Mouse (Mus musculus): Measurements from ENCODE around the gene Usp53. TPM values are rescaled to one million over a fixed set of nuclear protein-coding genes. Genes with fewer than 3 reads are reported as not detected.
A peak's percentile ranks its signal among the peaks of the same experiment; 100 is the strongest.

Usp53 gene
- polyA plus RNA-seq, 1 experiment = 10.4 TPM

- Histone ChIP-seq H3K27ac (ENCODE audit: insufficient read depth, low read length) (no peak overlapping the region), H3K4me1 (ENCODE audit: control insufficient read depth, insufficient read depth, low read length) (no peaks in the 10 kb centered on the region), H3K4me3 (ENCODE audit: insufficient read depth, low read length) (no peak overlapping the region)
- no peak for TF ChIP-seq POLR2A (IDR thresholded peaks at IDR 0.05; ENCODE audit: low read depth, low read length)
- TF ChIP-seq CTCF (IDR thresholded peaks at IDR 0.05; ENCODE audit: borderline replicate concordance, insufficient read depth, low read length) = no peak
Measured at GRCm38 (mm10) chr3:122998511-122998910, 14.2 kb upstream of the Usp53 start.

GRCm38 (mm10) chr3:122996968-122997367 is 12.7 kb upstream of the Usp53 start:
- H3K4me1 ChIP-seq (ENCODE audit: control insufficient read depth, insufficient read depth, low read length) = no peaks in the 10 kb centered on the region
- H3K4me3 ChIP-seq (ENCODE audit: insufficient read depth, low read length) = no peak overlapping the region
- H3K27ac ChIP-seq (ENCODE audit: insufficient read depth, low read length) = no peak overlapping the region
- TF ChIP-seq CTCF (IDR thresholded peaks at IDR 0.05; ENCODE audit: borderline replicate concordance, insufficient read depth, low read length) (no peak), POLR2A (IDR thresholded peaks at IDR 0.05; ENCODE audit: low read depth, low read length) (no peak)

- Histone ChIP-seq H3K27ac (ENCODE audit: insufficient read depth, low read length) (no peak overlapping the region), H3K4me3 (ENCODE audit: insufficient read depth, low read length) (no peak overlapping the region), H3K4me1 (ENCODE audit: control insufficient read depth, insufficient read depth, low read length) (peaks cover 2% of the 10 kb centered on the region)
- TF ChIP-seq POLR2A (IDR thresholded peaks at IDR 0.05; ENCODE audit: low read depth, low read length) = no peak
- TF ChIP-seq CTCF (IDR thresholded peaks at IDR 0.05; ENCODE audit: borderline replicate concordance, insufficient read depth, low read length) = no peak
Measured at GRCm38 (mm10) chr3:122986906-122987305, 2.6 kb upstream of the Usp53 start.

GRCm38 (mm10) chr3:122986386-122986785 is 2.1 kb upstream of the Usp53 start:
- Histone ChIP-seq H3K27ac (ENCODE audit: insufficient read depth, low read length) (no peak overlapping the region), H3K4me1 (ENCODE audit: control insufficient read depth, insufficient read depth, low read length) (peaks cover 2% of the 10 kb centered on the region), H3K4me3 (ENCODE audit: insufficient read depth, low read length) (no peak overlapping the region)
- TF ChIP-seq POLR2A (IDR thresholded peaks at IDR 0.05; ENCODE audit: low read depth, low read length) = no peak
- TF ChIP-seq CTCF (IDR thresholded peaks at IDR 0.05; ENCODE audit: borderline replicate concordance, insufficient read depth, low read length) = no peak

- Histone ChIP-seq H3K4me1 (ENCODE audit: control insufficient read depth, insufficient read depth, low read length) (peaks cover 2% of the 10 kb centered on the region), H3K27ac (ENCODE audit: insufficient read depth, low read length) (peak overlapping the region; percentile 54), H3K4me3 (ENCODE audit: insufficient read depth, low read length) (peak overlapping the region; percentile 92)
- TF ChIP-seq CTCF (IDR thresholded peaks at IDR 0.05; ENCODE audit: borderline replicate concordance, insufficient read depth, low read length) (no peak), POLR2A (IDR thresholded peaks at IDR 0.05; ENCODE audit: low read depth, low read length) (peak; percentile 27; the same call in 1 of the 2 replicates)
Measured at GRCm38 (mm10) chr3:122985183-122985944, 1.1 kb upstream of the Usp53 start.

- peak overlapping the region; percentile 72 for H3K27ac ChIP-seq (ENCODE audit: insufficient read depth, low read length)
- TF ChIP-seq POLR2A (IDR thresholded peaks at IDR 0.05; ENCODE audit: low read depth, low read length) (no peak), CTCF (IDR thresholded peaks at IDR 0.05; ENCODE audit: borderline replicate concordance, insufficient read depth, low read length) (no peak)
Measured at GRCm38 (mm10) chr3:122983849-122984248, 461 bp downstream of the Usp53 start.

GRCm38 (mm10) chr3:122975964-122976363 is 8.3 kb downstream of the Usp53 start:
- H3K4me1 ChIP-seq (ENCODE audit: control insufficient read depth, insufficient read depth, low read length) = no peaks in the 10 kb centered on the region
- no peak overlapping the region for H3K27ac ChIP-seq (ENCODE audit: insufficient read depth, low read length)
- no peak overlapping the region for H3K4me3 ChIP-seq (ENCODE audit: insufficient read depth, low read length)
- TF ChIP-seq CTCF (IDR thresholded peaks at IDR 0.05; ENCODE audit: borderline replicate concordance, insufficient read depth, low read length) (no peak), POLR2A (IDR thresholded peaks at IDR 0.05; ENCODE audit: low read depth, low read length) (no peak)

More at GRCm38 (mm10) chr3:122983849-122984248, 461 bp downstream of the Usp53 start:
- peaks cover 2% of the 10 kb centered on the region for H3K4me1 ChIP-seq (ENCODE audit: control insufficient read depth, insufficient read depth, low read length)
- H3K4me3 ChIP-seq (ENCODE audit: insufficient read depth, low read length) = peak overlapping the region; percentile 67

GRCm38 (mm10) chr3:122975363-122975762 is 8.9 kb downstream of the Usp53 start:
- H3K4me1 ChIP-seq (ENCODE audit: control insufficient read depth, insufficient read depth, low read length) = no peaks in the 10 kb centered on the region
- no peak overlapping the region for H3K4me3 ChIP-seq (ENCODE audit: insufficient read depth, low read length)
- no peak overlapping the region for H3K27ac ChIP-seq (ENCODE audit: insufficient read depth, low read length)
- TF ChIP-seq POLR2A (IDR thresholded peaks at IDR 0.05; ENCODE audit: low read depth, low read length) (no peak), CTCF (IDR thresholded peaks at IDR 0.05; ENCODE audit: borderline replicate concordance, insufficient read depth, low read length) (no peak)

GRCm38 (mm10) chr3:122974833-122975232 is 9.5 kb downstream of the Usp53 start:
- no peak for TF ChIP-seq POLR2A (IDR thresholded peaks at IDR 0.05; ENCODE audit: low read depth, low read length)
- no peak for TF ChIP-seq CTCF (IDR thresholded peaks at IDR 0.05; ENCODE audit: borderline replicate concordance, insufficient read depth, low read length)
- Histone ChIP-seq H3K27ac (ENCODE audit: insufficient read depth, low read length) (no peak overlapping the region), H3K4me1 (ENCODE audit: control insufficient read depth, insufficient read depth, low read length) (no peaks in the 10 kb centered on the region), H3K4me3 (ENCODE audit: insufficient read depth, low read length) (no peak overlapping the region)

- H3K27ac ChIP-seq (ENCODE audit: insufficient read depth, low read length) = no peak overlapping the region
- no peak overlapping the region for H3K4me3 ChIP-seq (ENCODE audit: insufficient read depth, low read length)
- H3K4me1 ChIP-seq (ENCODE audit: control insufficient read depth, insufficient read depth, low read length) = no peaks in the 10 kb centered on the region
- TF ChIP-seq POLR2A (IDR thresholded peaks at IDR 0.05; ENCODE audit: low read depth, low read length) (no peak), CTCF (IDR thresholded peaks at IDR 0.05; ENCODE audit: borderline replicate concordance, insufficient read depth, low read length) (no peak)
Measured at GRCm38 (mm10) chr3:122972126-122972822, 12.0 kb downstream of the Usp53 start.

Data from embryonic fibroblast, embryonic 13.5 days (primary cell).